Mouse (Mus musculus) Muller cell, postnatal 12 days (primary cell): ENCODE measurements at regions not wholly inside any gene's neighbourhood (a gene's known extent, or its start where the extent isn't known, plus 50 kb on each side); places are given as distances from the start of the nearest gene placed in this dataset.
A peak's percentile ranks its signal among the peaks of the same experiment; 100 is the strongest.

Experiments
- DNase-seq: peaks from one replicate; pipeline ENCODE4 v3.0.0-alpha.2; 2015; ENCODE audit errors: inconsistent ontology term

DNA sequence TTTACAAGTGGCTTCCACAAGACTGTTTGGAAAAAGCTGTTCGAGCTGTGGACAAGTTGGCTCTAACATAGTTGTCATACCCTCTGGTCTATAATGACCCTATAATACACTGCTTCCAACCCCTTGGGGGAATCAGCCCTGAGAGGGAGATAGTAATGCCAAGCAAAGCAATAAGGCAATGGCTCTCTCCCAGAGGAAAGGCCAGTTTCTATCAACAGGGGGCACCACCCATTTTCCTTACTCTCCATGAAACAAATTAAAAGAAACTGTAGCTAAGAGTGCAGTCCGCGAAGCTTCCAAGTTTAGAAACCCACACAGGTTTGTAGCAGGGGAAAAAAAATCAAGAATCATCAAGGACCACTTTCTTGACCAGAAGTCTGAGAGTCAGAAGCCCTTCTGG, 115.9 kb upstream of the Sstr4 start:
- no peak for DNase-seq

- DNase-seq = no peak
These were observed 104.8 kb upstream of the Sstr4 start for GRCm38 (mm10) chr2:148290326-148290725.

- DNase-seq = no peak
These were observed 102.7 kb upstream of the Sstr4 start for GRCm38 (mm10) chr2:148292442-148292841.

DNA sequence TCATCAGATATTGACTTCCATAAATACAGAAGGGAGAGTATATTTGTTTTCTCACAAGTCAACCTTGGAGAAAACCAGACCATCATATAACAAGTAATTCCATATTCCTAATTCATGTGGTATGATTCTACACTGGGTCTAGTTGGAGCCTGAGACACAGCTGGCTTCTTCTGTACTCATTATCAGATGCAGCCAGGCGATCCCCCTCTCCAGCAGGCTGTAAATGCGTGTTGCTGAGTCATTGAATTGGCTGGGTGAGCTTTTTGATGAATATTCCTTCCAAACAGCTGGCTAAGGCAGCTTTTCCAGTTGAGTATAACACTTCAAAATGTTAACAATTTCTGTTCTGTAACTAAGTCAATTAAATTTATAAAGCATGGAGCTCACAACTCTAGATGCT, 102.2 kb upstream of the Sstr4 start:
- no peak for DNase-seq

DNA sequence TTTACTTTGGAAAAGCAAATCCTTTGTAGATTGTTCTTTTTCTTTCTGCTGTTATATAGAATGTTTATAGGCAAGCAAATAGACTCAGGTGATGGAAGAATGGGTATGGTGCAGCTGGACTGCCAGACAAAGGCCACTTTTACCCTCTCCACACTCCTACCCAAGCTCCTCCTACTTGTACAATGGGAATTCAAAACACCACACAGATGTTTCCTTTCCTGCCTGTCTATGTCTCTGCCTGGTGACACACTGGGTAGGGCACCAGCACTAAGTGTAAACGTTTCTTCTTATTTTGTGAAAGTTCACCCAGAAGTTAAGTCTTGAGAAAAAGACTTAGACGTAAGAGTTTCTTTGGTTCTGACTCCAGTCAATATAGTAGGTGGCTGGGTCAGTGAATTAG, 94.3 kb upstream of the Sstr4 start:
- no peak for DNase-seq

- no peak for DNase-seq
These were observed 82.9 kb upstream of the Sstr4 start for GRCm38 (mm10) chr2:148312255-148312654.

DNA sequence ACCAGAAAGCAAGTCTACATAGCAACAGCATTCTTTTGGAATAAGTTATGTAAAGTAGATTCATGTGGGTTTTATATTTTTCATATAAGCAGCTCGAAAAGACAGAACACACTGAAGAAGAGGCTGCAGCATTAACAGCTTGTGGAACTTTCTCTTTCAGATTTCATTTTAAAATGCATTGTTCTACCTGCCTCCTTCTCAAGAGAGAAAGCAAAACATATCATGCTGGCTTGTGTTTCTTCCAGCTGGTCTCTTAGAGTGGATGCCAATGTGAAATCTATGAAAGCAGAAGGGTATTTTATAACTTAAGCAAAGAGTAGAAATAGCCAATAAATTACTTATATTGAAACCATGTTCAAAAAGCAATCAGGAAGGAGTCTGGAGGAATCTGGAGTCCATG, 74.2 kb upstream of the Sstr4 start:
- DNase-seq = no peak

- no peak for DNase-seq
These were observed 69.8 kb upstream of the Sstr4 start for GRCm38 (mm10) chr2:148325362-148325761.

DNA sequence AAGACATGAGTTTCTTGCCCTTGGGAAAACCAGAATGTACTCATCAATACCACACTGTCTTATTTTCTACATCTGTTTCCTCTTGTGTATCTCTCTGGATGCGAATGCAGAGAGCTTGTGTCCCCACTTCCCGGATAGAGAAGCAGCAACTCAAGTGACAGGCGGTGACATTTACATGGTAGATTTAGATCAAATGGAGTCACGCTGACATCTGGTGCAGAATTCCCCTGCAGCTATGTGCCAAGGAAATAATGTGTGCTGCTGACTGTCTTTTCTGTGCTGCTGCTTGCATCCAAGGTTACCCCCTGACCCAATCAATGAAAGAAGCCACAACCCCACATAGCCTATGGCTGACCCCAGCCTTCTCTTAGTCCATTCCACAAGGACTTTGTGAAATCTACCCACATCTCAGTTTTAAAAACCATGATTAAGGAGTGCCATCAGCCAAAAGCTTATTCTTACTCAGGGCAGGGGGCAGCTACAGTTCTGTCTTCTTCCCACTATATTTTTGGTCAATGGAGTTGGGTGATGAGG, 69.2 kb upstream of the Sstr4 start:
- no peak for DNase-seq

DNA sequence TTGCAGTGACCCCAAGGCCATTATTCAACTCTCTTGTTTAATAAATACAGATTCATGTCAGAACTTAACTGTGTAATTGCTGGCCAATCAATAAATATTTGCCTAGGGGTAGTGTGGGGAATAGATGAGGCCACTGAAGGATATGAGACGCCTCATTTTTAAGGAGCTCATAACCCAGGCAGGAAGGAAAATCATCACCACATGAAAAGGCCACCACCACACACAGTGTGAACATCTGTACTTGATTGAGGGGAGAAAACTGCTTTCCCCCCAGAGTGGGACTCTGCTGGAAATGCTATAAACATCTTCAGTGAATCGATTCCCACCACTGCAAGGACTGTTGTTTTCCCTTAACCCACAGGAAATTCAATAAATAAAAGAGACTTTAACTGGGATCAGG, 68.7 kb upstream of the Sstr4 start:
- no peak for DNase-seq

DNA sequence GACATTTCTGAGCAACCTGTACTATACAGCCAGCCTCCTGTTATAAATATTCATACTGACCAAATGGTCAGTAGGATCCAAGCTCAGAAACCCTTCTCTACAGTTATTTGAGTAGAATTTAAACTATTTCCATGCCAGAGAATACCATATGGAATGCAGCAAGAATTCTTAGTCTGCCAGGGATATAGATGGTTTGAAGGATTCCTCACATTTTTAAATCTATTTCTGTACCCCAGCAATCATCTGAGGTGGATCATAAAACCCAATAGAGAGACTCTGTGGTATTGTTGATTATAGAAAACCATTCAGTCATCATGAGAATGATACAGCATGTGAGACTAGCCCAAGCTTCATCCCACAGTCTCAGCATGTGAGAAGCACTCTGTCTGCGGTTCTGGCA, 67.6 kb upstream of the Sstr4 start:
- peak; percentile 51 for DNase-seq

DNA sequence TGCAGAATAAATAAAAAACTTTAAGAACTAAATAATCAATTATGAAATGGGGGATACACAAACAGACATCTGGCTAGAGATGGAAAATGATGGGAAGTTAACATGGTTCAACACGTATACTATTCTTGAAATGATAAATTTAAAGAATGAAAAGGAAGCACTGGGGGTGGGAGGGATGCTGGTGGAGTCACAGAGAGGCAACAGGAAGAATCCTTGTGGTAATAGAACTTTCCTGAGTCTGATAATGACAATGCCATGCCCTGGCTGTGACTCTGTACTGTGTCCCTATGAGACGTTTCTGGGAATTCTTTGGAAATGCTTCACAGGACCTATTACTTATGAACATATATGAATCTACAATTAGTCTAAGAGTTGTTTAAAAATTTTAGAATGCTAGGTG, 64.8 kb upstream of the Sstr4 start:
- no peak for DNase-seq

DNA sequence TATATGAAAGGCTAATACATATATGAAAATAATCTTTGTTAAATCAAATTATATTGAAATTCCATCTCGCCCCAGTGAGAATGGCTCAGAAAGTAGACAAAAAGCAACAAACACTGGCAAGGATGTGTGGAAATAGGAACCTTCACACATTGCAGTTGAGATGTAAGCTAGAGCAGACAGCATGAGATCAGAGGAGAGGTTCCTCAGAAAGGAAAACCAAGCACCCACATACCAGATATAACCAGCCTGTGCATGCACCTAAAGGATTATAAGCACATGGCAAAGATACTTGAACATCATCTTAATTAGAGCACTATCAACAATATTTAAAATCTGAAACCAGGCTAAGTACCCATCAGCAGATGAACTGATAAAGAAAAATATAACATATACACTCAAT, 60.6 kb upstream of the Sstr4 start:
- DNase-seq = no peak

GRCm38 (mm10) chr2:148336626-148337025, 58.5 kb upstream of the Sstr4 start:
- no peak for DNase-seq

DNA sequence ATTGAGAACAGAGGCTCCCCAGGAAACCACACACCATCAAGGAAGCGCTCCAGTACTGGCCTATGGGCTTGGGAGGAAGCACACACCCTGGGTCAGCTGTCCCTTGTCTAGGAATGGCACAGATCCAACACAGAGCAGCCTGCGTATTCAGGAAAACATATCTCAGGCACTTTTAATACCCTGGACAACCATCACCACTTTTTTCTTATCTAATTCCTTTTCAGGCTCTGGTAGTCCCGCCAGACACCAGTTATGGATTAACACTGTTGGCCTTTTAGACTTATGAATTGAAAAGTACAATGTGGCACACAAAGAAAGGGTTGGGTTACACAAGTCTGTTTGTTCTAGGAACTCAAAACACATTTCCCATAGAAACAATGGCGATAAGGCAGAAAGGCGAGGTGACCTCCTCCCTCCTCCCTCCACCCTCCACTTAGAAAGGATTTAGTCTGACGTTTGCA, 56.8 kb upstream of the Sstr4 start:
- DNase-seq = no peak

- DNase-seq = no peak
These were observed 56.2 kb upstream of the Sstr4 start for GRCm38 (mm10) chr2:148338894-148339293.

GRCm38 (mm10) chr2:148344193-148344592, 51.0 kb upstream of the Sstr4 start:
- DNase-seq = no peak
